Mouse (Mus musculus): ENCODE measurements around the gene Agbl4.

Agbl4 gene

GRCm38 (mm10) chr4:111580239-111580638, 1182.8 kb downstream of the Agbl4 start:
- no peak for DNase-seq (ENCODE audit: low spot score in 2 of 2)

GRCm38 (mm10) chr4:111583562-111584237, 1186.2 kb downstream of the Agbl4 start:
- peak in 1 of 2 experiments; percentile 22 for DNase-seq (ENCODE audit: low spot score in 2 of 2)

GRCm38 (mm10) chr4:111584286-111584685, 1186.8 kb downstream of the Agbl4 start:
- no peak for DNase-seq (ENCODE audit: low spot score in 2 of 2)

- DNase-seq (ENCODE audit: low spot score in 2 of 2) = no peak
Observed at GRCm38 (mm10) chr4:111588211-111588610, 1190.8 kb downstream of the Agbl4 start.

GRCm38 (mm10) chr4:111589467-111590170, 1192.2 kb downstream of the Agbl4 start:
- DNase-seq (ENCODE audit: low spot score in 2 of 2) = no peak

GRCm38 (mm10) chr4:111594655-111595295, 1197.3 kb downstream of the Agbl4 start:
- DNase-seq (ENCODE audit: low spot score in 2 of 2) = no peak

- peak in 1 of 2 experiments; percentile 38 for DNase-seq (ENCODE audit: low spot score in 2 of 2)
Observed at GRCm38 (mm10) chr4:111597249-111597661, 1199.8 kb downstream of the Agbl4 start.

- peak in 1 of 2 experiments; percentile 53 for DNase-seq (ENCODE audit: low spot score in 2 of 2)
Observed at GRCm38 (mm10) chr4:111597986-111598385, 1200.5 kb downstream of the Agbl4 start.

GRCm38 (mm10) chr4:111603194-111603593, 1205.7 kb downstream of the Agbl4 start:
- DNase-seq (ENCODE audit: low spot score in 2 of 2) = no peak

GRCm38 (mm10) chr4:111607826-111608500, 1210.5 kb downstream of the Agbl4 start:
- DNase-seq (ENCODE audit: low spot score in 2 of 2) = no peak

- no peak for DNase-seq (ENCODE audit: low spot score in 2 of 2)
Observed at GRCm38 (mm10) chr4:111621865-111622264, 1224.4 kb downstream of the Agbl4 start.

GRCm38 (mm10) chr4:111624914-111625313, 1227.5 kb downstream of the Agbl4 start:
- no peak for DNase-seq (ENCODE audit: low spot score in 2 of 2)

- peak; percentile 14 to 90 for DNase-seq (ENCODE audit: low spot score in 2 of 2)
Observed at GRCm38 (mm10) chr4:111626118-111626830, 1228.8 kb downstream of the Agbl4 start.

- no peak for DNase-seq (ENCODE audit: low spot score in 2 of 2)
Observed at GRCm38 (mm10) chr4:111632615-111633014, 1235.2 kb downstream of the Agbl4 start.

GRCm38 (mm10) chr4:111635538-111636124, 1238.2 kb downstream of the Agbl4 start:
- peak; percentile 25 to 31 for DNase-seq (ENCODE audit: low spot score in 2 of 2)

- no peak for DNase-seq (ENCODE audit: low spot score in 2 of 2)
Observed at GRCm38 (mm10) chr4:111638948-111639708, 1241.7 kb downstream of the Agbl4 start.

- no peak for DNase-seq (ENCODE audit: low spot score in 2 of 2)
Observed at GRCm38 (mm10) chr4:111645117-111645830, 1247.8 kb downstream of the Agbl4 start.

GRCm38 (mm10) chr4:111645831-111646166, 1248.3 kb downstream of the Agbl4 start:
- DNase-seq (ENCODE audit: low spot score in 2 of 2) = peak in 1 of 2 experiments; percentile 41

- DNase-seq (ENCODE audit: low spot score in 2 of 2) = no peak
Observed at GRCm38 (mm10) chr4:111653451-111653850, 1256.0 kb downstream of the Agbl4 start.

- DNase-seq (ENCODE audit: low spot score in 2 of 2) = no peak
Observed at GRCm38 (mm10) chr4:111663730-111664129, 1266.3 kb downstream of the Agbl4 start.

All from left cerebral cortex, adult 9 months (tissue).